Mouse (Mus musculus) testis, adult 2 months (tissue): Measurements from ENCODE around the gene Bend6. TPM values are rescaled to one million over a fixed set of nuclear protein-coding genes. Genes with fewer than 3 reads are reported as not detected.
"Not testable (repeated sequence)": the region's sequence is repeated elsewhere in the genome, so short reads cannot be mapped to it uniquely, and the experiment has no call there.

Experiments
- H3K27ac ChIP-seq: fragments of 200-500 bp; 2 replicates; pipeline ENCODE4 v1.5.1; 2012; ENCODE audit warnings: low read depth, low read length; ENCODE audit not compliant: control insufficient read depth, insufficient read depth
- H3K27me3 ChIP-seq: fragments of 200-500 bp; 2 replicates; pipeline ENCODE4 v1.6.1; 2012; ENCODE audit warnings: mild to moderate bottlenecking, low read length, moderate library complexity; ENCODE audit not compliant: control insufficient read depth, insufficient read depth
- H3K36me3 ChIP-seq: fragments of 200-500 bp; 2 replicates; pipeline ENCODE4 v1.6.1; 2012; ENCODE audit warnings: mild to moderate bottlenecking, low read length; ENCODE audit not compliant: control insufficient read depth, insufficient read depth
- H3K4me1 ChIP-seq: fragments of 200-500 bp; 2 replicates; pipeline ENCODE4 v1.6.1; 2012; ENCODE audit warnings: low read length; ENCODE audit not compliant: control insufficient read depth, insufficient read depth
- H3K4me3 ChIP-seq: fragments of 200-500 bp; 2 replicates; pipeline ENCODE4 v1.5.1; 2012; ENCODE audit warnings: low read depth, mild to moderate bottlenecking, low read length, moderate library complexity, mixed read lengths; ENCODE audit not compliant: control insufficient read depth
- CTCF ChIP-seq: fragments of 200-500 bp; IDR thresholded peaks from 2 replicates; pipeline ENCODE4 v1.5.1; 2012; ENCODE audit warnings: low read depth, mild to moderate bottlenecking, inconsistent platforms, low read length, moderate library complexity; ENCODE audit not compliant: control insufficient read depth, insufficient read depth, insufficient replicate concordance
- POLR2A ChIP-seq: fragments of 200-500 bp; IDR thresholded peaks from 2 replicates; pipeline ENCODE4 v1.6.1; 2012; ENCODE audit warnings: low read depth, mild to moderate bottlenecking, inconsistent platforms, low read length, moderate library complexity; ENCODE audit not compliant: control insufficient read depth
- polyA plus RNA-seq: library from polyadenylated mRNA; depleted of rRNA; stranded (reverse); fragments of >200 nt; gene quantifications from 2 replicates; pipeline ENCODE4 v1.2.3, GENCODE M21; 2012; rRNA removed

Gene Bend6
- polyA plus RNA-seq, 1 experiment: 1.1 TPM

GRCm38 (mm10) chr1:33846807-33847206, 60.8 kb downstream of the Bend6 start:
- no peak for TF ChIP-seq CTCF
- TF ChIP-seq POLR2A: no peak
- no peaks in the 10 kb centered on the region for H3K36me3 ChIP-seq
- H3K27me3 ChIP-seq: no peaks in the 10 kb centered on the region
- no peak overlapping the region for H3K27ac ChIP-seq
- H3K4me1 ChIP-seq: no peaks in the 10 kb centered on the region
- no peak overlapping the region for H3K4me3 ChIP-seq

- H3K36me3 ChIP-seq: no peaks in the 10 kb centered on the region
- H3K4me1 ChIP-seq: no peaks in the 10 kb centered on the region
- no peak overlapping the region for H3K4me3 ChIP-seq
- no peaks in the 10 kb centered on the region for H3K27me3 ChIP-seq
- TF ChIP-seq CTCF (no peak), POLR2A (no peak)
- no peak overlapping the region for H3K27ac ChIP-seq
These were observed 63.8 kb downstream of the Bend6 start for GRCm38 (mm10) chr1:33843823-33844222.

GRCm38 (mm10) chr1:33838952-33839351, 68.7 kb downstream of the Bend6 start:
- peak overlapping the region; percentile 80 for H3K4me3 ChIP-seq
- H3K4me1 ChIP-seq, H3K27me3 ChIP-seq, H3K27ac ChIP-seq, H3K36me3 ChIP-seq: not testable (repeated sequence)

GRCm38 (mm10) chr1:33830586-33830985, 77.0 kb downstream of the Bend6 start:
- peaks cover 3% of the 10 kb centered on the region; the same call in 1 of the 2 replicates for H3K4me1 ChIP-seq
- no peak overlapping the region for H3K27ac ChIP-seq
- TF ChIP-seq CTCF (no peak), POLR2A (no peak)

GRCm38 (mm10) chr1:33817931-33818330, 89.7 kb downstream of the Bend6 start:
- no peak overlapping the region for H3K4me3 ChIP-seq
- no peaks in the 10 kb centered on the region; the same call in 1 of the 2 replicates for H3K4me1 ChIP-seq
- no peaks in the 10 kb centered on the region for H3K36me3 ChIP-seq
- no peak for TF ChIP-seq CTCF
- TF ChIP-seq POLR2A: no peak
- H3K27ac ChIP-seq: no peak overlapping the region
- no peaks in the 10 kb centered on the region for H3K27me3 ChIP-seq

More at GRCm38 (mm10) chr1:33830586-33830985, 77.0 kb downstream of the Bend6 start:
- H3K27me3 ChIP-seq: no peaks in the 10 kb centered on the region
- no peak overlapping the region for H3K4me3 ChIP-seq
- H3K36me3 ChIP-seq: no peaks in the 10 kb centered on the region

GRCm38 (mm10) chr1:33813868-33814794, 93.5 kb downstream of the Bend6 start, which contains the start of gene Zfp451:
Gene Zfp451, minus strand, starts transcription at chr1:33814595.
- H3K27ac ChIP-seq: peak within 1 kb of the TSS; percentile 92
- peak within 1 kb of the TSS; percentile 96 for H3K4me3 ChIP-seq
- no peak for TF ChIP-seq CTCF
- peak; percentile 93 for TF ChIP-seq POLR2A
- H3K27me3 ChIP-seq: no peaks in the 10 kb centered on the region
- no peaks in the 10 kb centered on the region; the same call in 1 of the 2 replicates for H3K4me1 ChIP-seq
- peaks cover 3% of the 10 kb centered on the region for H3K36me3 ChIP-seq

GRCm38 (mm10) chr1:33813495-33813867, 94.1 kb downstream of the Bend6 start:
- H3K36me3 ChIP-seq: peaks cover 3% of the 10 kb centered on the region
- TF ChIP-seq CTCF (no peak), POLR2A (no peak)
- no peaks in the 10 kb centered on the region; the same call in 1 of the 2 replicates for H3K4me1 ChIP-seq
- H3K27ac ChIP-seq: peak overlapping the region; percentile 92
- H3K4me3 ChIP-seq: peak overlapping the region; percentile 96
- no peaks in the 10 kb centered on the region for H3K27me3 ChIP-seq

GRCm38 (mm10) chr1:33803323-33803722, 104.3 kb downstream of the Bend6 start:
- no peak overlapping the region for H3K27ac ChIP-seq
- no peaks in the 10 kb centered on the region for H3K4me1 ChIP-seq
- no peak for TF ChIP-seq POLR2A
- TF ChIP-seq CTCF: no peak
- no peaks in the 10 kb centered on the region for H3K27me3 ChIP-seq
- no peak overlapping the region for H3K4me3 ChIP-seq
- no peaks in the 10 kb centered on the region; the same call in 1 of the 2 replicates for H3K36me3 ChIP-seq

Other genes starting within 250 kb of the Bend6 start
- gene Prim2, start 238.0 kb downstream of the Bend6 start, polyA plus RNA-seq: 14.7 and 17.0 TPM in 2 replicates
- gene Rab23, start 187.9 kb downstream of the Bend6 start, polyA plus RNA-seq: 12.0 and 12.9 TPM in 2 replicates
- 10.5 and 11.4 TPM in 2 replicates for gene Bag2, start 150.0 kb downstream of the Bend6 start, polyA plus RNA-seq
- gene Zfp451, start 93.2 kb downstream of the Bend6 start, polyA plus RNA-seq: 120 and 152 TPM in 2 replicates
- gene Dst, start 409 bp upstream of the Bend6 start, polyA plus RNA-seq: 33.0 and 38.7 TPM in 2 replicates